Mouse (Mus musculus): ENCODE data around the gene Hif1an.

GRCm38 (mm10) chr19:44514521-44515451, 47.9 kb upstream of the Hif1an start:
- TF ChIP-seq CTCF (IDR thresholded peaks at IDR 0.05; ENCODE audit: control insufficient read depth, insufficient read depth, insufficient read length) = no peak
- no peak for TF ChIP-seq USF1 (IDR thresholded peaks at IDR 0.05; ENCODE audit: low read depth)
- no peak for TF ChIP-seq MAX (IDR thresholded peaks at IDR 0.05)
- no peak for TF ChIP-seq MYOD1 (IDR thresholded peaks at IDR 0.05; ENCODE audit: control insufficient read depth, insufficient read length, low read depth)
- no peak for TF ChIP-seq MYOG (IDR thresholded peaks at IDR 0.05; ENCODE audit: control insufficient read depth, extremely low read depth, insufficient read length)
- no peak for TF ChIP-seq FOSL1 (IDR thresholded peaks at IDR 0.05; ENCODE audit: insufficient read depth, low read length, poor library complexity, severe bottlenecking)

Data from C2C12 (cell line).